Mouse (Mus musculus) neural tube, embryonic 10.5 days (tissue): ENCODE measurements at regions not wholly inside any gene's neighbourhood (a gene's known extent, or its start where the extent isn't known, plus 50 kb on each side); places are given as distances from the start of the nearest gene placed in this dataset.

Experiments
- DNase-seq: peaks from one replicate; pipeline ENCODE4 v3.0.0-alpha.2; 2017; ENCODE audit warnings: low spot score; ENCODE audit errors: extremely low spot score

DNA sequence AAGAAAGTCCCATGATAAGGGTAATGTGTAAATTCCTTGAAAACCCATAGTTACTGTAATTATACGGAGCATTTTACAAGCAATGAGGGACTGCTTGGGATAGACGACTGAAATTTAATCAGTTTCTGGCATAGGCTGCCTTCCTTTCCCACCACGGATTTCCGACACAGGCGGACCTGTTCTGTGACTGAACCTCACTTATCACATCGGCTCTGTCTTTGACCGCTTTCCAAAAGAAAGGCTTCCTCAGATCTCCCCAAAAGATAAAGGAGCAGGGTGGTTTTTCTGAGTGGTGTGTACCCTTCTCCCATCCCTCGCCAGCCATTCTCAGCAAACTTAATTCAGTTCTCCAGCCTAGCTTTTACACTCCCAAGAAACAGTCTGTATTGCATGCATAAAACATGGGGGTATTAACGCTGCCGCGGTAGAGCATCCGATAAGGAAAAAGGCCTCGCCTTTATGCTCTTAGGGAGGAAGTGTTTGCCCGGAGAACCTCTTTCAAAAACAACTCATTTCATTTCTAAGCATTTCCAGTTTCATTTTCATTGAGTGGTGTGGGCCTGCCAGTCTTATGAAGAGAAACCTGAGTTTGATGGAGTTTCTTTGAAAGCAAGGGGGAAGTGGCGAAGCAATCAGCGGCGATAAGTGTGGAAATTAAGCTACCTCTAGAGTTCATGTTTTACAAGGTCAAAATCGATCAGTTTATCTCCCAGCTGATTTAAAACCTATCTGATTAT is 435.8 kb upstream of the Adgrl2 start:
- no peak for DNase-seq

DNA sequence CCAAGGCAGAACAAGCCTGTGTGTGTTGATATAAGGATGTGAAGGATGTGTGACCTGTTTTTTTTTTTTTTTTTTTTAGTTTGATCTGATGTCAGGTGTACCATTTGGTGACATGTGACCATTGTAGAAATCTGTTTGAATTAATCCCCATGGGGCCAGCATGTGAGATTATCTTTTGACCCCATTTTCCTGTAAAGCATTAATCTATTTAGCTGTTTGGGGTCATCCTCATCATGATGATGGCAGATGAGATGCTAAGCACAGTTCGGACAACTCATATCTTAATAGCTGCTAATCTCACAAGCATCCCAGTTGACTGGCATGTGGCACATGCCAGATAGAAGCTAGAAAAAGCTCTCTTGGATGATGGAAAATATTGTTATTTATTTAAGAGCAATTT is 434.0 kb upstream of the Adgrl2 start:
- no peak for DNase-seq

DNA sequence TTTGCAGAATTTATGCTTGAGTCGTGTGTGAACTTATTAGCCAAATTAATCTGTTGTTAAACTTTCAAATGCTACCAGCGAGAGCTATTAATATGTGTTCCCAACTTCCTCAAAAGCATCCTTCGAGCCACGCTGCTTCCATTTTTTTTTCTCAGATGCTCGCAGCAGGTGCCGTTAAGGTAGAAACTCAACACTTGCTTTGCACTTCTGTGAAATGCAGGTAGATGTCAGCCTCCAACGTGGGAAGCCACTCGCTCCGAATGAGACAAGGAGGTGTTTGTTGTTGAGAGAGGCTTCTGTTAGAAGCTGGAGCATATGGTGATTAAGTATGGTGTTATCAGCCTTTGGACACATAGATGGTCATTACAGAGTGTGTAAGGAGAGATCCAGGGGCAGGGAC is 433.1 kb upstream of the Adgrl2 start:
- no peak for DNase-seq

DNA sequence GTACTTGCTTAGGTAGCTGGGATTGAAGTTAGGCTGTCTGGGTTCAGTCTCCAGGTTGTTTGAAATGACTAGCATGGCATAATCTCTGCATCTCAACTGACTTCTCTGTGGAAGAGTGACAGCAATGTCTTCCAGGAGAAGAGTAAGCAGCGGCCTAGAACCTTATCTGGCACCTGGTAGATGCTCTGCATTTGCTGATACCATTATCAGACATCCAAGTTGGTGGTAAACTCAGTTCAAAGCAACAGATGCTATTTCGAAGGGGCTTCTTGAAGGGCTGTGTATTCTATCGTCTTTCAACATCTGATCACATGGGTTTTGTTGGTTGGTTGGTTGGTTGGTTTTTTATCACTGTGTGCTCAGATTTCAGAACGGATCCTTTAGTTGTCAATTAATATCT is 424.7 kb upstream of the Adgrl2 start:
- no peak for DNase-seq

DNA sequence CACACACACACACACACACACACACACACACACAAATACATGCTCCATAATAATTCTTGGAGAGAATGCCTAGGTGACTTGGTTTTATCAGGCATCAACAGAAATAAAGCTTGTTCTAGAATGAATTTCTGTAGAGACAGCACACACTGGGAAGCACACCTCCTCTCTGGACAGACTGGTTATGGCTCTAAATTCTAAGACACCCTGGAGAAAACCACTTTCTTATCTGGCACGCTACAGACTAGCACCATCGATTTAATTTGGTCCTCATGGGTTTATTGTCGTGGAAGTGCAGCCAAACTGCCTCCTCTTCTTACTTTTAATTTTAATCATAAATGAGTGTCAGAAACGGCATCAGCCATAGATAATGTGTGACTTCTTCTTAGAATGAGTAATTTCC is 422.8 kb upstream of the Adgrl2 start:
- DNase-seq: no peak

DNA sequence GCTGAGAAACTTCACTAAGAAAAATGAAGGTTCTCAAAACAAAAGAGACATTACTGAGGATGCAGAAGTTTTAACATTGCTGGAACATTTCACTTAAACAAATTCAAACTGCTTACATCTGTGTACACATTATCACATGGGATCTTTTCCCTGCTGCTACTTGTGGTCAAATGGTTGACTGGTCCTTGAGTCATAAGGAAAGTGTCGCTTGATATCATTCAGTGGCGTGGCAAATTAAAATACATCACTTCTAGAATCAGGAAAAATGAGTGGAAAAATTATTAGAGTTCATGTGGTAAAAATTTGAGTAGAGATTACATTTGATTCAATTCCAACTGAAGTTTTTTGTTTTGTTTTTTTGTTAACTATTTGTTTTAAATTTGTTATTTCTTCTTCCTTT is 420.2 kb upstream of the Adgrl2 start:
- DNase-seq: no peak

DNA sequence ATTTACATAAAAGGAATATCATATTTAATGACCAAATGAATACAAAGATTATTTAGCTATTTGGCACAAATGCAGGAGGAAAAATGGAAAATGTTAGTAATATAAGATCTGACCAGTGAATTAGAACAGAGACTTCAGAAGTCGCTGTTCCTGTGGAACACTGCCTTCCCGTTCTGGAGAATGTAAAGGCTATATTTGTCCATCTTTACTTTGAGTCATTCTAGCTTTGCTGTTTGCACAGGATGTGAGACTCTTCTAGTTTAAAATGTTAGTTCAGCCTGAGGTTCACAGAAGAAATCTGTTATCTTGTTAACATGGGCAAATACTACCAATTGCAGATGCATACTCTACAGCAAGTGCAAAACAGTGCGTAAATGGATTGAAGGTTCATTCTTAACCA is 418.5 kb upstream of the Adgrl2 start:
- DNase-seq: no peak

DNA sequence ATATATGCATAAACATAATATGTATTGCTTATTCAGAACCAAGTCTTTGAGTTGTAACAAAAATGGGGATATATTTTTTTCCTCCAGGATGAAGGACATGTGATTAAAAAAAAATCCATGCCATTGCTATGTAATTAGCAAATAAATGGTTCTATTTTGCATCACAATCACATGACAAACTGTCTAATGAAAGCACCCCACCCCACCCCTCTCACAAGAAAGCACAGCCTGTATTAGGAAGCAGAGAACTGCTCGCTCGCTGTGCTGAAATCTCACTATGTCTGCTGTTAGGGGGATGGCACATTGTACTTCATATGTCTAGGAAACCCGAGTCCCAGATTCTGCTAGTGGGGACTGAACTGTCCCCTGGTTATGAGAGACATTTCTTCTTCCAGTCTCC is 415.5 kb upstream of the Adgrl2 start:
- no peak for DNase-seq

DNA sequence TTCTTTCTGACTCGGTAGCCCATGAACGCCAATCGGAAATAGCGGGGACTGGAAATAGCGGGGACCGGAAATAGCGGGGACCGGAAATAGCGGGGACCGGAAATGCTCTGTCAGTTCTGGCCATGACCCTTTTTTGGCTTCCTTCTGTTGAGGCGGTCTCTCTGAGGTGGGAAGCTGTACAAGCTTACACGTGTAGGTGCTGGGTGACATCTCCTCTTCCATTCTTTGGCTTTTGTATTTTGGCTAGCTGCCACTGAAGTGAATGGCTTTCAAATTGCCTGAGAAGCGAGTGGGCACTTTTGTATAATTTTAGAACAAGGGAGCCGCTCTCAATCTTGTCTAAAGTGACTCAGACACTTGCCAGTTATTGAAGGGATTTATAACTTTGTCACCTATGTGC is 414.3 kb upstream of the Adgrl2 start:
- no peak for DNase-seq

DNA sequence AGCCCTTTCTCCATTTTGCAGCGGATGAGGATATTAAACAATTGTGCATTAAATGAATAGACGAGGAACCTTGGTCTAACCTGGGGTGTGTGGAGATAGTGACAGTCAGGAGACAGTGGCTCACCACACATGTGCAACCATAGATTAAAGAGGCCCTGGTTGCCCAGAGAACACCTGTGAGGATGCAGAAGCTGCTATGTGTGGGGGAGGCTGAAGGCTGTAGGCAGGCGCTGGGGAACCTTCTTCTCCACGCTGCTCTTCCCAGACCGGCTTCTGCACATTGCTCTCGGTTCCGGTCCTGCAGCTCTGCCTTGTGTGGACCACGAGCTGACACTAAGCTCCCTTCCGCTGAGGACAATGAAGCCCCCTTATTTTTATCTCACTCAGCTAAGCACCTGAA is 412.1 kb upstream of the Adgrl2 start:
- DNase-seq: no peak

DNA sequence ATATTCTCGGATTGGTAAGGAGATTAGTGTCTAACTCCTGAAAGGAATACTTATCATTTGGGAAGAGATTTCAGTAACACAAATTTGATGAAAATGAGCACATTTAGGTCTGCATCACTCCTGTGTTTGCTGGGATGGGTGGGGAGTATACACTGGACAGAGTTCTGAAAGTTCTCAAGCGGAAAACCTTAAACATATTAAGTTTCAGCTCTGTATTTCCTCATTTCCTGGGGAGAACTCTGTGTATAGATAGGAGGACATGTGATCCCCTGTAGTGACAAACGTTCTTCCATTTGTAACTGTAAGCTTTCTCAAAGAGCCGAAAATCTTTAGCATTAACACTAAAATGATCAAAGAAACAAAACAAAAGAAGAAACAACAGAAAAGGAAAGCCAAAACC is 404.7 kb upstream of the Adgrl2 start:
- no peak for DNase-seq

DNA sequence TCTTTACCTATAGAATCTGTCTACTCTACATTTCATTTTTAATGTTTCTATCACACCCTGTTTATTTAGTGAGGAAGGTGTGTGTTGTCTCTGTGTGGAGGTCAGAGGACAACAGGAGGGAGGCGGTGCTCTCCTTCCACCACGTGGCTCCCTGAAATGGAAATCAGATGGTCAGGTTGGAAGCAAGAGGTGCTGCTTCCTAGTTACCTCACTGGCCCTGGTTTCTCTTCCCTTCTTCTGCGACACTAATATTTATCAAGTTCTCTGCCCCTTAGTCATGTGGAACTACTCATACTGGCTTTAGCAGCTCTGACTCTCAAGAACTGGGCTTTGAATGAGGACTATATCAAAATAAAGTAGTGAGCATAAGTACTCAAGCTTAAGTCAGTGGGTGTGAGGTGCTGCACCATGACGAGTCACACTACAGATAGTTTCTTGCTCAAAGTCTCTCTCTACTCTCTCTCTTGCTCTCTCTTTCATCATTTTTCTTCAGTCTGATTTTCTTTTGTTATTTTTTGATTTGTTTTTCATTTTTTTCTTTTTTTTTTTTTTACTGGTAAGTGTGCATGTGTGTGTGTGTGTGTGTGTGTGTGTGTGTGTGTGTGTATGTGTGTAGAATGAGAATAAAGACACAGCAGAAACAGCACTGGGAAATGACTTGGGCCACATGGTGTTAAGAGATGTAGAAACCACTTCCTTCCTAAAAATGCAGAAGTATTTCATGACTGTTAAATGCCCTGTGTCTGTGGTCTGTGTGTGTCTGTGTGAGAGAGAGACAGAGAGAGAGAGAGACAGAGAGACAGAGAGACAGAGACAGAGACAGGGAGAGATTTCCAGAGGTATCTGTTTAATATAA is 403.2 kb upstream of the Adgrl2 start:
- no peak for DNase-seq

DNA sequence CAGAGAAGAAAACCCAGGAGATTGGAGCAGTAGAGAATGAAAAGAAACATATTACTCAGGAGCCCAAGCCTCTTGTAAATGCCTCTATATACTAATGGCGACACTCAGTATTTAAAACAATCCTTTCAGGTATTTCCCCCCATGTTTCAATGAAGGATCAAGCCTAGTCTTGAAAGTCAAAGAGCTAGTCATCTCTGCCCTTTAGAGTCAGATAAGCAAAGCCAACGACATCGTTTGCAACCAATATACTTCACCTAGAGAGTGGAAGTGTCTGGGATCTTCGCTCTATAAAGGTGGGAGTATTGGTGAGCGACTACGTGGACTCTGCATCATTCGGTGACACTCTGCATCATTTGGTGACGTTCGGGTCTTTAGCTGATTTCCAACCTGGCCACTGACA is 401.8 kb upstream of the Adgrl2 start:
- no peak for DNase-seq

DNA sequence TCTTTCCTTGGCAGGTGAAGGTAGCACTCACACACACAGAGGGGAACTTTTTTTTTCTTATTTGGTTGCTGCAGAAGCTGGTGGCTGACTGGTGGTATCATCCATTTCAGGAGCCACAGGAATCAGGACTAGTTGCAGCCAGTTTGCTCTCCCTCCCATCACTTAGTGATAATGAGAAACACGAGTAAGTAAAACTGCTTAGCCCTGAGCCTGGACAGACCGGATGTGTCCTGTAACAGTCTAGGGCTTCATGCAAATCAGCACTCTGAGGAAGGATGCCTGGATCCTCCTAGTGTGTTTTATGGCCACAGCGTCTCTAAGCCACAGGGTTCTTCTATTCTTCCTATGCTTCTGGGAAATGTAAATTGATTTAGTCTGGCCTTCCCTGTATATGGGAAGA is 397.2 kb upstream of the Adgrl2 start:
- no peak for DNase-seq

DNA sequence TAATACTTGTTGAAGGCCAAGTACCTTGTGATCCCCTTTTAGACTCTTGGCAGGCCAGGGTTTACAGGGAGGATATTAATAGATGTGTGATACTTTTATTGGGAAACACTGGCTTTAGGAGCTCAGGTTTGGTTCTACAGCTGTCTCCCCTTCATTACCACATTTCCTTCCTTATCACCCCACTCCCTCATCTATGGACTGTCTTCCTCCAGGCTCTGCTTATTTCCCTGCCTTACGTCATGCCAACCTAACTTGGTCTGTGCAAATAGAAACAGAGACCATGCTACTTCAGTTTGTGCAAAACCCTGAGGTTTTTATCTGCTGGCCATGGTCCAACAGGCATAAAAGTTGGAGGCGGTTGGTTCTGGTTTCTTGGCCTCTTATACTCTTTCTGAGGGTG is 395.7 kb upstream of the Adgrl2 start:
- no peak for DNase-seq

DNA sequence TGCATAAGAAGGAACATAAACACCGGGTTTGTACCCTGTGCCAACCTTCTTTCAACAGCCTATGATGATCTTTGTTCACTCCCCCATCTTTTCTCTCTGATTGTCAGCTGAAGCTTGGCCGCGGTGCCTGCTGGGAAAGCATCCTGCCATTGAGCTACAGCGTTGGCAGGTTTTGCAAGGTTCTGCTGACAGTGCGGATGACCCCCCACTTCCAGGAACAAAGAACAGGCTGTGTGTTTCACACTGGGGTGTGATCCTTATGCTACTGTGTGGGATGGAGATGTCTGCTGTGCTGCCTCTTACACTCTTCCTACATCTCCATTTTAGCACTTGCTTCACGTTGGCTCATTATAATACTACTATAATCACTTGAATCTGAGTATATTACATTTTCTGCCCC is 395.0 kb upstream of the Adgrl2 start:
- no peak for DNase-seq

DNA sequence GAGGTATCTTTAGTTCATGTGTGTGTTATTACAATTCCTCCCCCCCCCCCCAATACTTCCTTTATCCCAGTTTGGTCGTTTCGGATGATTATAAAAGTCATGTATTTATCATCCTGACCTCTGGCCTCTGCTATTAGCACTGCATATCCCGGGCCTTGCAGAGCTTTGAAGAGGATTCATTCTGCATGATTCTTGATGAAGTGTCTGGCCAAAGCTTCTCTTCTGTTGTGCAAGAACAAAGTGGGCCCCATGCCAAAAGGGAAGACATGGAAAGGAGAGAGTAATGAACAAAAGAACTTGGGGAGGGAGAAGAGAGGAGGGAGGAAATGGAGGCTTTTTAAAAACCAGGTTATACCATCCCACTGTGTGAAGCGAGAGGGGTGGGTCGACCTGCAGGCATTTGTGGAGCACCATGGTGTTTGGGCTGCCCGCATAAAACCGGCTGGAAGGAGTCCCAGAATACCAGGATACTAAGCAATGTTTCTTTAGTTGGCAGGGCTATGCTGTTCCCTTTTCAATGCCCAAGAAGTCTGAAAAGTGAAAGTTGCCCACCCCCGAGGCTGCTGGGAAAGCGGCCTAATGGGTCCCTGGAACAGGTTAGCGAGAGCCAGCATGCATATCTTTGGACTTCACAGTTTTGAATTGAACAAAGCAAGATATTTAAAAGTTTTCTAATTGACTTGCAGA is 391.3 kb upstream of the Adgrl2 start:
- DNase-seq: no peak

DNA sequence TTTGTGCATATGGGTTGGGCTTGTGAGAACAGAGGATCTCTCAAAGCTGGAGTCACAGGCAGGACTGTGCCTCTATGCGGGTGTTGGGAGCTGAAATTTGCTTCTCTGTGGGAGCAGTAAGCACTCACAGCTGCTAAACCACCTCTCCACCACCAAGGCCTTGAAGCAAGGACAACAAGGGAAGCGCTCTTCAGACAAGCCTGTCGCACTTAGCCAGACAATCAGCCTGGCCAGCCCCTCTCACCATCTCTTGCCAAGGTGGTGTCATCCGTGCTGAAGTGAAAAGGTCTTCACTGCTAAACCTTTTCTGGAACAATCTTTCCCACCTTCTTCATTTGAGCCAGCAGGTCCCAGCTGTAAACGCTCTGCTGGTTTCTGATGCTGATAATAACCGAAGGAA is 390.7 kb upstream of the Adgrl2 start:
- DNase-seq: no peak

DNA sequence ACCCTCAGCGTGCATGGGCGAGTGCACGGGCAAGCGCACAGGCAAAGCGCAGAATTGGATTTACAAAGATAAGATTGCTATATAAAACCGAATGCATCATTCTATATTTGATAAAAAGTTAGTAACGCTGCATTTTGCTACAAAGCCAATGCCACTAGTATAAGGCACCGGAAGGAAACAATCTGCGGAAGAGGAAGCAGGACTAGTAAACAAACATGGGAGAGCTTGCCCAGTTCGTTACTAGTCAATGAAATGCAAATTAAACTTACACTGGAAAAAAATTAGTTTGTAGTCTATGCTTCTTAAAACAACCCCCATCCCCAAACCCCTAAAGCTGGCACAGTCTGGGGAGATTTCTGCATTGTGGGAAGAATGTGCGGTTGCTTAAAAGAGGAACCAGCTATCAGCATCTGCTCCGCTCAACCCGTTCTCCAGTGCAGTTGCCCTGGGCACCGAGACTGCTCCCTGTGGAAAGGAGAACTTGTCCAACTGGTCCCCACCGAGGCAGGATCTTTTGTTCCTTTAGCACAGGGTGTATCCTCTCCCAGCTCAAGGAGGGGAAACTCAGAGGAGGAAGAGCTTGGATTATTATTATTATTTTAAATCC is 389.6 kb upstream of the Adgrl2 start:
- DNase-seq: no peak

DNA sequence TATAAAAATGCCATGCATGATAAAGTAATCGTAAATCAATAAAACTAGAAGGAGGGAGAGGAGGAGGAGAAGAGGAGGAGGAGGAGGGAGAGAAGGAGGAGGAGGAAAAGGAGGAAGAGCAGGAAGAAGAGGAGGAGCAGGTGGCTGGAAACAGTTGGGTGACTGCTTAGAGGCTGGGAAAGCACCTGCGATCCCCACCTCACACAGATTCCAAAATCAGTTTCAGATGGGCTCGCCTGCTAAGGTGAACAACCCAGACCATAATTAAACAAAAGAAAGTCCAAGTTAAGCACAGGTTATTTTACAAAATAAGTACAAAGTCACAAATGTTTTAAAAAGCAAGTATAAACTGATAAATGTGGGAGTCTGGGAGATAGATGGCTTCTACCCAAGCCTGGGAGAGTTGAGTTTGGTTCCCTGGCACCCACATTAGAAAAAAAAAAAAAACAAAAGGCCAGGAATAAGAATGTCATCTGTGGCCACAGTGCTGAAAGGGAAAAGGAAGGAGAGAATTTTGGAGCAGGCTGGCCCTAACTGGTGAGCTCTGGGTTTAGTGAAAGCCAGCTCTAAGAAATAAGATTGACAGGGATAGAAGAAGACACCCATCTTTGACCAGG is 389.0 kb upstream of the Adgrl2 start:
- no peak for DNase-seq

DNA sequence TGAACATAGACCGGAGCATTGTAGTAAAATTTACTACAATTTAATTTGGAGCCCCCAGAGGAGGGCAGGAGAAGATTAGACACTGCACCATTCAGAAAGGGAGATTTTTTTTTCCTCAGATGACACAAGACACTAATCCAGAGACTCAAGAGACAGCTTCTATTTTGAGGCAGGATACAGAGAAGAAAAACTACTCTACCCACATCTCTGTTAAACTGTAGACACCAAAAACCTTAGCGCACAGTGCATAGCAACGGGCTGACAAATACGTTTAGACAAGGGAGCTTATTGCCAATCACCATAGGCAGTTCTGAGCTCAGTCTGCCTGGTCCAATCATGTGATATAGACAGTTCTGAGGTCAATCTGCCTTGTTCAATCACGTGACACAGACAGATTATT is 381.1 kb upstream of the Adgrl2 start:
- DNase-seq: no peak
